Mouse (Mus musculus) forebrain, embryonic 10.5 days (tissue): ENCODE results near the gene Sox5. TPM values are rescaled to one million over a fixed set of nuclear protein-coding genes. Genes with fewer than 3 reads are reported as not detected.

Experiments used
- DNase-seq: peaks from one replicate; pipeline ENCODE4 v3.0.0-alpha.2; 2017; ENCODE audit warnings: low spot score; ENCODE audit errors: extremely low spot score
- H3K27ac ChIP-seq: fragments of 300-500 bp; sonication (generic); 2 replicates; pipeline ENCODE4 v1.5.1; 2016; ENCODE audit warnings: mild to moderate bottlenecking
- H3K27me3 ChIP-seq: fragments of 300-500 bp; sonication (generic); 2 replicates; pipeline ENCODE4 v1.6.1; 2016; ENCODE audit warnings: mild to moderate bottlenecking; ENCODE audit not compliant: poor library complexity, severe bottlenecking
- H3K36me3 ChIP-seq: fragments of 300-500 bp; sonication (generic); replicated peaks from 2 replicates; pipeline ENCODE4 v1.6.1; 2016; ENCODE audit warnings: mild to moderate bottlenecking, moderate library complexity
- H3K4me1 ChIP-seq: fragments of 300-500 bp; sonication (generic); 2 replicates; pipeline ENCODE4 v1.6.1; 2016
- H3K4me3 ChIP-seq: fragments of 300-500 bp; sonication (generic); 2 replicates; pipeline ENCODE4 v1.5.1; 2016; ENCODE audit warnings: mild to moderate bottlenecking, moderate library complexity
- H3K9me3 ChIP-seq: fragments of 300-500 bp; sonication (generic); 2 replicates; pipeline ENCODE4 v1.6.1; 2016; ENCODE audit warnings: mild to moderate bottlenecking, moderate library complexity
- whole genome bisulfite sequencing: fragments of 180-500 bp; shearing (Covaris S2); methylation state at CpG from one replicate; pipeline ENCODE4 v1.1.7; 2016; 5-methylcytosine and 5-hydroxymethylcytosine counted together
- polyA plus RNA-seq: library from polyadenylated mRNA; unstranded; fragments of >200 nt; fragmentation: Nextera tagmentation; extraction: Ambion mirVana; gene quantifications from 2 replicates; pipeline ENCODE4 v1.2.1, GENCODE M21; 2016

Sox5 gene
- polyA plus RNA-seq, 1 experiment from 2014 or later = 66.2 TPM

DNA sequence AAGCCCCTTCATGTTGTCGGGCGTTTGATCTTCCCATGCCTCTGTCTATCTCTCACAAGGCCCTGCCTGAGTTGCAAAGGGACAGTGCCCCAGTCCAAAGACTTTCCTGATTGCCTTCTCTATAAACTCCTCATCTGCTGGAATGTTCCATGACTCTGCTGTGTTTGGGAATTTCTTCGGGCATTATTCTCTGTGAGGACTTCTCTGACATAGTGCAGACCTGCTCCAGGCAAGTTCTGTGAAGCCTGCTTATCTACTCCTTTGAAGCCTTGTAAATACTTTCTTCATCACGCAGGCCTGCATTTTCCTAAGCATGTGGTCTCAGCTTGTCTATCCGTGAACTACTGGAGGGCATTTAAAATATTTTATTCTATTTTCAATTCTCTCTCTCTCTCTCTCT, 914.7 kb downstream of the Sox5 start:
- Histone ChIP-seq H3K4me3 (no peak overlapping the region), H3K9me3 (no peaks in the 10 kb centered on the region), H3K27ac (no peak overlapping the region; the same call in 1 of the 2 replicates), H3K27me3 (no peaks in the 10 kb centered on the region), H3K36me3 (peaks cover 7% of the 10 kb centered on the region), H3K4me1 (0 out of 2 replicates have a peak, but pooled peaks cover 7% of the 10 kb centered on the region)
- no peak for DNase-seq
- 81% methylated on average over 5 of the region's 5 CpGs for WGBS

- 81% methylated on average over 9 of the region's 9 CpGs for WGBS
- H3K4me1 ChIP-seq = 0 out of 2 replicates have a peak, but pooled peaks cover 7% of the 10 kb centered on the region
- no peaks in the 10 kb centered on the region for H3K27me3 ChIP-seq
- no peak overlapping the region for H3K4me3 ChIP-seq
- no peaks in the 10 kb centered on the region for H3K9me3 ChIP-seq
- peaks cover 4% of the 10 kb centered on the region for H3K36me3 ChIP-seq
- H3K27ac ChIP-seq = no peak overlapping the region
- no peak for DNase-seq
Measured at GRCm38 (mm10) chr6:143866566-143866965, 915.2 kb downstream of the Sox5 start.

DNA sequence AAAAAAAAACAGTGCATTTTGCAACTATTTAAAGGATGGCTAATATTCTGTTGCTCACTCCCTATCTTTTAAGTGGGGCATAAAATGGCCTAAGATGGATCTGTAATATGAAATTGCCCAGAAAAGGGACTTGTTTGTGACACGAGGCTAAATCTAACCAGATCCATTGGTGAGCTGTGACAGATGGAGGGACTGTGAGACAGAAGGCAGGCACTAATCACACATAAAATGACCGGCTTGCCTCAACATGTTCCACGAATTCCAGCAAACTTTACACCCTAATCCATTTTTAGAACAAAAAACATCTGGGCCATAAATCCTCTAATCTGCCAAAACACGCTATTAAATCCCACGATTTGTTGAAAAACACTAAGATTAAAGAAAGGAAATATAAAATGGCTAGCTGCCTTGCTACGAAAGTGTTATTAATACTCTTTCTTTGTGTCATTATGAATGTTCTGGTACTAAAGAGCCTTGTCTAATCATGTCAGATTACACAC, 919.1 kb downstream of the Sox5 start:
- H3K4me3 ChIP-seq = no peak overlapping the region
- H3K4me1 ChIP-seq = peaks cover 15% of the 10 kb centered on the region
- H3K27me3 ChIP-seq = no peaks in the 10 kb centered on the region
- H3K36me3 ChIP-seq = peaks cover 22% of the 10 kb centered on the region
- no peak for DNase-seq
- no peak overlapping the region for H3K27ac ChIP-seq
- H3K9me3 ChIP-seq = no peaks in the 10 kb centered on the region
- WGBS = 84% methylated on average over 6 of the region's 6 CpGs

DNA sequence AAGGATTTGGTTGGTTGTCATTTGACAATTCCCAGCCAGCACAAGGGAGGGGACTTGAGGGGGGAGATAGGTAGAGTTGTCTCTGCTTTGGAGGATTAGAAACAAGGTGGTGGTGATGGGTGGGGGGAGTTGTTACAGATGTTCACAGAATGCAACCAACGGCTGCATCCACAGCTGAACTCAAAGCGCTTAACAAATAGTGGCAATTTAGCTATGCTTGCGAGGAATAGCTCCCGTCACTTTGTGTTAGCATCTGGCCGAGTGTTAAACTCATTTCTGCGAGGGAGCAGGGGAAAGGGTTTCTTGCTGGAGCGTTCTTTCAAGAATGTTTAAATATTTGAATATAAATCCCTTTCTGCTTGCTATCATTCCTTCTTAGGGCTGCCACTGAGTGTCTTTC, 921.7 kb downstream of the Sox5 start:
- no peaks in the 10 kb centered on the region for H3K27me3 ChIP-seq
- no peak overlapping the region for H3K4me3 ChIP-seq
- H3K27ac ChIP-seq = no peak overlapping the region
- H3K36me3 ChIP-seq = peaks cover 23% of the 10 kb centered on the region
- DNase-seq = no peak
- H3K4me1 ChIP-seq = peaks cover 17% of the 10 kb centered on the region
- H3K9me3 ChIP-seq = no peaks in the 10 kb centered on the region
- WGBS = 93% methylated on average over 7 of the region's 7 CpGs

DNA sequence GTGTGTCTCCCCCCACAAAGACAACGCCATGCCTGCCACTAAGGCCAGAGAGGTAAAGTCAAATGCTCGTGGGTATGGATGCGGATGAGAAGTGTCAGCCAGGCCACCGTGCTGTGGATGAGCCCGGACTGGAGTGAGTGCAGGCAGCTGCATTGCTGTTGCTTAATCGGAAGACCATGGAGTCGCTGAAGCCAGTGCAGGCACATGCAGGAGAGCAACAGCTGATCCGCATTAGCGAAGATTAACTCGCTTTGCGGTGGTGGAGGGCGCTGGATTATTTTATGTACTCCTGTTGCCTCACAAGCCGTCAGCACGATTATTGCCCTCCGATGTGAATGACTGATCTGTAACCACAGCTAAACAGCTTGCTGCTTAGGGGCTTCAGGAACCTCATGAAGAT, 922.2 kb downstream of the Sox5 start:
- DNase-seq = no peak
- Histone ChIP-seq H3K9me3 (no peaks in the 10 kb centered on the region), H3K27ac (no peak overlapping the region), H3K4me3 (no peak overlapping the region), H3K27me3 (no peaks in the 10 kb centered on the region), H3K4me1 (peaks cover 17% of the 10 kb centered on the region), H3K36me3 (peaks cover 23% of the 10 kb centered on the region)
- 89% methylated on average over 15 of the region's 15 CpGs for WGBS

- H3K27me3 ChIP-seq = no peaks in the 10 kb centered on the region
- no peak for DNase-seq
- peaks cover 17% of the 10 kb centered on the region for H3K4me1 ChIP-seq
- H3K4me3 ChIP-seq = no peak overlapping the region
- no peaks in the 10 kb centered on the region for H3K9me3 ChIP-seq
- H3K36me3 ChIP-seq = peaks cover 23% of the 10 kb centered on the region
- 94% methylated on average over 2 of the region's 2 CpGs for WGBS
- no peak overlapping the region for H3K27ac ChIP-seq
Measured at GRCm38 (mm10) chr6:143858551-143858950, 923.2 kb downstream of the Sox5 start.

DNA sequence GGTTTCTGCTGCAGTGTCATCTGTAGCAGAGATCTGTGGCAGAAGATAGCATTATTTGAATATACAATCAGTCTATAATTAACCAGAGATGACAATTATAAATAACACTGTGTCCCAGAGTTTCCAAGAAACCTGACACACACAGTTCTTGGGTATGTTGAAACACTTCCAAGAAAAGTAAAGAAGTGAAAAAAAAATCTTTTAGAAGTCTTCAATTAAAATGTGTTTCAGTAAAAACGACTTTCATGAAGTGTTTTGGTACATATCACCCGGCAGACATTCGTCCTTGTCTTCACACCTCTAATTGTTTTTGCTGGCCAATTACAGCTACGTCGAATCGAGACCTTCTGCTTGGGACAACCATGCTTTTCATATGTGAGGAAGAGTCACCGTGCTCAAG, 924.4 kb downstream of the Sox5 start:
- WGBS = 90% methylated on average over 7 of the region's 7 CpGs
- no peak overlapping the region for H3K4me3 ChIP-seq

DNA sequence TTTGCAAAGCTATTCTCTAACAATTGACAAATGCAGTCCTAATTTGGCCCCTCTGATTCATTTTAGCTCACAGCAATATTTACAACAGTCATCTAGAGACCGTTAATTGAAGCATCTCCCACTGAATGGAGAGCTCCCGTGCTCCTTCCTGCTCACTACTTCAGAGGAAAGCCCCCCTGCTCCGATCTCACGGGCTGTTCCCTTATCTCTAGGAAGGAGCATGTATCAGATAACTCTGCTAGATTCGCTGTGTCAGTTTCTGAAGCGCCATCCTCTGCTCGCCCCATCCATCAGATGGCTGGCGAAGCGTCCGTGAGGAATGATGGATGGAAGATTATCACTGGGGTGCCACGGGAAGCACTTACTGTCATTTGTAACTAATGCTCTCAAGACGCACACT, 926.4 kb downstream of the Sox5 start:
- 85% methylated on average over 12 of the region's 12 CpGs for WGBS
- no peak for DNase-seq
- Histone ChIP-seq H3K36me3 (peaks cover 16% of the 10 kb centered on the region), H3K27me3 (no peaks in the 10 kb centered on the region), H3K9me3 (no peaks in the 10 kb centered on the region), H3K4me1 (peaks cover 9% of the 10 kb centered on the region), H3K4me3 (no peak overlapping the region), H3K27ac (no peak overlapping the region)

More for the DNA sequence above, 924.4 kb downstream of the Sox5 start:
- H3K27me3 ChIP-seq = no peaks in the 10 kb centered on the region
- H3K9me3 ChIP-seq = no peaks in the 10 kb centered on the region
- peaks cover 13% of the 10 kb centered on the region for H3K4me1 ChIP-seq
- no peak for DNase-seq
- H3K36me3 ChIP-seq = peaks cover 23% of the 10 kb centered on the region
- H3K27ac ChIP-seq = no peak overlapping the region

GRCm38 (mm10) chr6:143854031-143854430, 927.7 kb downstream of the Sox5 start:
- DNase-seq = no peak
- Histone ChIP-seq H3K4me3 (no peak overlapping the region), H3K27me3 (no peaks in the 10 kb centered on the region), H3K27ac (no peak overlapping the region), H3K36me3 (peaks cover 4% of the 10 kb centered on the region), H3K4me1 (peaks cover 5% of the 10 kb centered on the region; the same call in 1 of the 2 replicates), H3K9me3 (no peaks in the 10 kb centered on the region)
- WGBS = 90% methylated on average over 3 of the region's 3 CpGs

DNA sequence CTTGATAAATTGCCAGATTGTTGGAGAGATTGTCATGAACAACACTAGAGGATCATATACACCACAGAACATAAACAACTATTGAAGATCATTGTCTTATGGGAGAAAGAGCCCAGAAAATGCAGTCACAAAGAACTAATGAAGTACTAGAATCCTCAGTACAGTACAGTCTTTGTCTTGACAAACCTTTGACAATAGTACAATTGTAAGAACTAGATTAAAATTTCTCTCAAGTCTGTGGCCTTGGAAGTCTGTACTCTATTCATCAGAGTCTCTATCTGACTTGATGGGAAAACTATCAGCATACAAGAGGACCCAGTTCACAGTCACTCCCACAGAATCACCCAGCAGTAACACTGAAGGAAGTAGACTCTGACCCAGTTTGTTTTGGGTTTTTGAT, 936.0 kb downstream of the Sox5 start:
- Histone ChIP-seq H3K4me1 (no peaks in the 10 kb centered on the region), H3K9me3 (no peaks in the 10 kb centered on the region), H3K36me3 (peaks cover 23% of the 10 kb centered on the region), H3K27me3 (no peaks in the 10 kb centered on the region), H3K27ac (no peak overlapping the region), H3K4me3 (no peak overlapping the region)
- no peak for DNase-seq

DNA sequence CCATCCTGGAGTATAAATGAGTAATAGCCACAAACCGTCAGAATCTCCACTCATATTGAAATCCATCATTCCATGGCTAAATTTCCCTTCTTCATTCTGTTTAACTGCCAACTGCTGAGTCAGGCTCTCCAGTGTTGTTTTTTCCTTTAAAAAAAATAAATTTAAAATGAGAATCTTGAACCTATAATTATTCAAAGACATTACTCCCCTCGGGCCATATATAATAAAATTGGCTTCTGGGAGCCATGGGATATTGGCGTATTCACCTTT, 937.1 kb downstream of the Sox5 start:
- no peak for DNase-seq
- Histone ChIP-seq H3K27ac (no peak overlapping the region), H3K4me3 (no peak overlapping the region), H3K36me3 (peaks cover 33% of the 10 kb centered on the region), H3K4me1 (no peaks in the 10 kb centered on the region), H3K9me3 (no peaks in the 10 kb centered on the region), H3K27me3 (no peaks in the 10 kb centered on the region)
- 86% methylated on average over 3 of the region's 3 CpGs for WGBS

- 90% methylated on average over 10 of the region's 10 CpGs for WGBS
- Histone ChIP-seq H3K27ac (no peak overlapping the region), H3K4me3 (no peak overlapping the region), H3K4me1 (no peaks in the 10 kb centered on the region), H3K27me3 (no peaks in the 10 kb centered on the region), H3K36me3 (peaks cover 38% of the 10 kb centered on the region), H3K9me3 (no peaks in the 10 kb centered on the region)
- DNase-seq = no peak
Measured at GRCm38 (mm10) chr6:143843933-143844700, 937.7 kb downstream of the Sox5 start.

DNA sequence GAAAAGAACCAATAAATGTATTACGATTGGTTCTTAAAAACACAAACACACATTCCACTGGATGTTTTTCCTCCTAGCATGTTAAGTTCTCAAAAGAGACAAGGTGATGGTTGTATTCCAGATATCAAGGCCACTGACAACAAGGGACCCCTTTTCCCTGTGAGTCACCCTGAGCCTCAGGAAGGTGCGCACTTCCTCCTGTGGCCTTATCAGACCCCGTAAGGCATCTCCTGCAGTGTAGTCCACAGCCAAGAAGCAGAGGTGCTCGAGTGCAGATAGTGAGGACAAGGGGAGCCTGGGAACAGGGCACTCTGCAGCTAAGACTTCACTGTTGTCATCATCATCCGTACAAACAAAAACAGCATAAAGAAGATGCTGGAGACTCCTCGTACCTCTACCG, 939.8 kb downstream of the Sox5 start:
- H3K36me3 ChIP-seq = peaks cover 38% of the 10 kb centered on the region
- no peak overlapping the region for H3K4me3 ChIP-seq
- 94% methylated on average over 7 of the region's 7 CpGs for WGBS
- no peak overlapping the region for H3K27ac ChIP-seq
- H3K4me1 ChIP-seq = no peaks in the 10 kb centered on the region
- no peaks in the 10 kb centered on the region for H3K9me3 ChIP-seq
- H3K27me3 ChIP-seq = no peaks in the 10 kb centered on the region
- DNase-seq = no peak
